Mouse (Mus musculus) embryonic fibroblast, embryonic 13.5 days (primary cell): ENCODE data around the gene Rassf8. TPM values are rescaled to one million over a fixed set of nuclear protein-coding genes. Genes with fewer than 3 reads are reported as not detected.

Experiments
- H3K27ac ChIP-seq: 2 replicates; pipeline ENCODE4 v1.5.1; 2012; ENCODE audit warnings: low read length, control low read depth, inconsistent platforms; ENCODE audit not compliant: insufficient read depth
- H3K4me1 ChIP-seq: 2 replicates; pipeline ENCODE4 v1.6.1; 2011; ENCODE audit warnings: low read length; ENCODE audit not compliant: control insufficient read depth, insufficient read depth
- H3K4me3 ChIP-seq: 2 replicates; pipeline ENCODE4 v1.5.1; 2011; ENCODE audit warnings: mild to moderate bottlenecking, control low read depth, low read length; ENCODE audit not compliant: insufficient read depth
- CTCF ChIP-seq: IDR thresholded peaks from 2 replicates; pipeline ENCODE4 v1.5.1; 2011; ENCODE audit warnings: mild to moderate bottlenecking, control low read depth, low read length, moderate library complexity, borderline replicate concordance; ENCODE audit not compliant: insufficient read depth
- POLR2A ChIP-seq: IDR thresholded peaks from 2 replicates; pipeline ENCODE4 v1.6.1; 2011; ENCODE audit warnings: low read depth, mild to moderate bottlenecking, control low read depth, low read length, moderate library complexity
- polyA plus RNA-seq: library from polyadenylated mRNA; stranded (reverse); fragments of >200 nt; gene quantifications from 2 replicates; pipeline ENCODE4 v1.2.4, GENCODE M21; 2011; ENCODE audit warnings: low read depth; ENCODE audit not compliant: missing spikeins, insufficient read length

The Rassf8 gene
- polyA plus RNA-seq, 1 experiment, result 73.0 TPM

DNA sequence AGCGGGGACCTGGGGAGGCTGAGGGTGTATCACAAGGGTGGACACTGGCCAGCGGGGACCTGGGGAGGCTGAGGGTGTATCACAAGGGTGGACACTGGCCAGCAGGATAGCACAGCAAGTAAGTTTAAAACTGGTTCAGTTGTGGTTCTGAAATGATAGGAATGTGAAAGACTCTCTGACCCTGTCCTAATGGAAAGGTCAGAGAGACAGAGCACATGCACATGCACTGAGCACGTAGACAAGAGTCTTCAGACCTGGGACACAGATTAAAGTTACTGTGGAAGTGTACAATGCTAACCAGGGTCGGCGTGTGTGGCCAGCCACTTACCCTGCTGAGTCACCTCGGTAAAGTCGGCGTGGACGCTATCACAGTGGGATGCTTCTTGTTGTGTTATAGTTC is 61.4 kb downstream of the Rassf8 start:
- TF ChIP-seq CTCF (no peak), POLR2A (no peak)
- Histone ChIP-seq H3K4me3 (no peak overlapping the region), H3K27ac (no peak overlapping the region)

DNA sequence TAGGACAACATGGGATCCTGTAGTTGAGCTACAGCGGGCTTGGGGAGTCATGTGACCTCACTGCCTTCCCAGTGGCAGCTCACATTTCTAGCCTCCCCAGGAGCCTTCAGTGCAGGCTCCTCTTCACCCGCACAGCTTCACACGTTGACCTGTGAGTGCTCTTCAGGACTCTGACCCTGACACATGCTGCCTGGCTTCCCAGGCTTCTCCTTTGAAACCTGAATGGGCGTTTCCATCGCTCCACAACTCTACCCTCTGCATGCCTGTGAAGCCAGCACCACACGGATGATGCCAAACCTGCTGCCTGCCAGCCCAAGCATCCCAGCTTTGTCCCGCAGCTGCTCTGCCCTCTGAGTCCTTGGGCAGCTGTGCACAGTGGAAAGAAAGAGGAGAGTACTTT is 63.0 kb downstream of the Rassf8 start:
- H3K27ac ChIP-seq, result no peak overlapping the region
- peaks cover 5% of the 10 kb centered on the region; the same call in 1 of the 2 replicates for H3K4me1 ChIP-seq
- H3K4me3 ChIP-seq, result no peak overlapping the region
- TF ChIP-seq POLR2A, result no peak
- TF ChIP-seq CTCF, result no peak

More for the DNA sequence above, 61.4 kb downstream of the Rassf8 start:
- H3K4me1 ChIP-seq, result peaks cover 8% of the 10 kb centered on the region; the same call in 1 of the 2 replicates

DNA sequence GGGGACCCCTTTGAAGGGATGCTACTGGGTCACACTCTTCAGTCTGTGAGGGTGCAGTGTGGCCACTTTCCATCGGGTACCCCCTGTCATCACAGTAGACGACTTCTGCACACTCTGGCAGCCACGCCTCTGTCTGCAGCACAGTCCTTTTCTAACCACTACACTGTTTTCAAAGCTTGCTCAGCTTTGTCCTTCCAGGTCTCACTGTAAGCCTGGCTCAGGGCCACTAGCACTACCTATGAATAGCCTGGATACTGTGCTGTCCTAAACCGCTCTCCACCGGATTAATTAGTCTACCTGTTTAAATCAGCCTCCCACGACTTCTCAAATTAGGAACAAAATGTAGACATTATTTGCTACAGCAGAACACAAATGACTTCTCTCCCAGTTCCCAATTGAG is 63.5 kb downstream of the Rassf8 start:
- Histone ChIP-seq H3K27ac (no peak overlapping the region), H3K4me3 (no peak overlapping the region), H3K4me1 (peaks cover 5% of the 10 kb centered on the region; the same call in 1 of the 2 replicates)
- no peak for TF ChIP-seq CTCF
- TF ChIP-seq POLR2A, result no peak

DNA sequence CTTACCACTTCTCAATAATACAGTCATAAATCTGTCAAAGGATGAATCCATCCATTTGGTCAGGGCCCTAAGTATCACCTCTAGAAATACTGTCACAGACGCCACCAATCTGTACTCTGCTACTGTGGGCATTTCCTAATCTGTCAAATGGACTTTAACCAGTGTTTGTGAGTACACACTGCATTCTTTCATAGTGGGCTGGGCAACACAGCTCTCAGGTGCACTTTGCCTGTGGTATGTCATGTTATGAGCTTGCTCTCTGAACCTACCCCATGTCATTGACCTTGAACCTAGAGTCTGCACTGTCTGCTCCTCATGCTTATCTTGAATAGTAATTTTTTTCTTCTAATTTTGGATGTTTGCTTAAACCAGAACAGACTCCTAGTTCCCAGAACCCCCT is 64.6 kb downstream of the Rassf8 start:
- H3K4me1 ChIP-seq, result peaks cover 5% of the 10 kb centered on the region; the same call in 1 of the 2 replicates
- no peak for TF ChIP-seq CTCF
- no peak for TF ChIP-seq POLR2A
- H3K4me3 ChIP-seq, result no peak overlapping the region
- H3K27ac ChIP-seq, result no peak overlapping the region

DNA sequence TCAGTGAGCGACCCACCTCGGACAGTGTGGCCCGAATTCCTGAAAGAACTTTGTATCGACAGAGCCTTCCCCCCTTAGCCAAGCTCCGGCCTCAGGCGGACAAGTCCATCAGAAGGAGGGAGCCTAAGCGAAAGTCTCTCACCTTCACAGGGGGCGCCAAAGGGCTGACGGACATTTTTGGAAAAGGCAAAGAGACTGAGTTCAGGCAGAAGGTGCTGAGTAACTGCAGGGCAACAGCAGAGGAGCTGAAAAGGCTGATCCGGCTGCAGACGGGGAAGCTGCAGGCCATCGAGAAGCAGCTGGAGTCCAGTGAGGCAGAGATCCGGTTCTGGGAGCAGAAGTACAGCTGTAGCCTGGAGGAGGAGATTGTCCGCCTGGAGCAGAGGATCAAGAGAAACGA is 68.7 kb downstream of the Rassf8 start:
- Histone ChIP-seq H3K4me1 (no peaks in the 10 kb centered on the region), H3K27ac (no peak overlapping the region), H3K4me3 (no peak overlapping the region)
- TF ChIP-seq CTCF, result peak; percentile 1; the same call in 1 of the 2 replicates
- TF ChIP-seq POLR2A, result no peak

DNA sequence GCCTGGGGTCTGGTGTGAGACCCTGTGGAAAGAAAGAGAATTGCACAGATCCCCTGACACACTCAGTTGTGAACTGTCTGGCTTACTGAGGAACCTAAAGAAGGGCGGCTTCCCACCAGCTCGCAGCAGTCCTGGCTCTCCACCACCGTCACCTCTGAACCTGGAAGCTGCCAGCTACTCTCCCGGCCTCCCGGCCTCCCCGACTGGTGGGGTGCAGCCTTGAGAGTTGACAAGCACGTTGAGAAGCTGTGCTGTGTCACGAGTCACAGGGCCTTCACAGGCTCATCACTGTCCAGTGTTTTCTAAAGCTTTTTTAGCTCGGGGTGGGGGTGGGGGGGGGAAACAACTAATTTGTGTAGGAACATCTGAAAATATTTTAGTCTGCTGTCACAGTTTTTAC is 72.6 kb downstream of the Rassf8 start:
- no peak overlapping the region for H3K4me3 ChIP-seq
- no peak overlapping the region for H3K27ac ChIP-seq
- H3K4me1 ChIP-seq, result no peaks in the 10 kb centered on the region
- no peak for TF ChIP-seq CTCF
- no peak for TF ChIP-seq POLR2A

DNA sequence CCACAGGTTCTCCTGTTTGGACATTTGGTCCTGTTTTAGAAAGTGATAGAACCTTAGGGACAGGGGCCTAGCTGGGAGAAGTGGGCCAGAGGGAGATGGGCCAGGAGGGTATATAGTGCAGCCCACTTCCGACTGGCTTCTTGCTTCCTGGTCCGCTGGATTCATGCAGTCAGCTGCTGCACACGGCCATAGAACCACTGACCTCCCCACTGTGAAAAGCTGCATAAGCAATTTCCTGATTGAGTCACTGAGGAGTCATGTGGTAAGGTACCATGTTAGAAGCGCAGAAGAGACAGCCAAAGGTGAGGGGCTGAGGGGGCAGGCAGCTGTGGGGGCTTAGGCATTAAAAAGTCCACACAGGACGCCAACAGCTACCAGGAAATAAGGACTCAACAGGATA is 75.7 kb downstream of the Rassf8 start:
- Histone ChIP-seq H3K4me1 (no peaks in the 10 kb centered on the region), H3K27ac (no peak overlapping the region), H3K4me3 (no peak overlapping the region)
- TF ChIP-seq CTCF (no peak), POLR2A (no peak)

DNA sequence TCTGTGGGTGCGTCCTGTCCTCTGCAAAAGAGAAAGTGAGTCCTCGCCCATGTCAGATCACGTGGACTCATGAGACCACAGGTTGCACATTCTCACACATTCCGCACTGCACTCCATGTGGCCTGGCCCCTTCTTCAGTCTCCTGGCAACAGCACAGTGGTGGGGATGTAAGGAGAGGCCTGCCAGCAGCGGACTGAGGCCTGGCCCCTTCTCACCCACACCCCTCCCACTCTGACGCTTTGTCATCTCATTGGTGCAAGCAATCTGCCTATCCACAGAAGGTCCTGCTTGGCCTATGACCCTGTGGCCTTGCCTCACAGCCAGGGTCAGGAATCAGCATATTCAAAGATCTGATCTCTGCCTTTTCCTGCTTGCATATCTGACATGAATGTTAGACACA is 76.6 kb downstream of the Rassf8 start:
- TF ChIP-seq POLR2A (no peak), CTCF (no peak)
- H3K4me3 ChIP-seq, result no peak overlapping the region
- no peaks in the 10 kb centered on the region for H3K4me1 ChIP-seq
- H3K27ac ChIP-seq, result no peak overlapping the region

DNA sequence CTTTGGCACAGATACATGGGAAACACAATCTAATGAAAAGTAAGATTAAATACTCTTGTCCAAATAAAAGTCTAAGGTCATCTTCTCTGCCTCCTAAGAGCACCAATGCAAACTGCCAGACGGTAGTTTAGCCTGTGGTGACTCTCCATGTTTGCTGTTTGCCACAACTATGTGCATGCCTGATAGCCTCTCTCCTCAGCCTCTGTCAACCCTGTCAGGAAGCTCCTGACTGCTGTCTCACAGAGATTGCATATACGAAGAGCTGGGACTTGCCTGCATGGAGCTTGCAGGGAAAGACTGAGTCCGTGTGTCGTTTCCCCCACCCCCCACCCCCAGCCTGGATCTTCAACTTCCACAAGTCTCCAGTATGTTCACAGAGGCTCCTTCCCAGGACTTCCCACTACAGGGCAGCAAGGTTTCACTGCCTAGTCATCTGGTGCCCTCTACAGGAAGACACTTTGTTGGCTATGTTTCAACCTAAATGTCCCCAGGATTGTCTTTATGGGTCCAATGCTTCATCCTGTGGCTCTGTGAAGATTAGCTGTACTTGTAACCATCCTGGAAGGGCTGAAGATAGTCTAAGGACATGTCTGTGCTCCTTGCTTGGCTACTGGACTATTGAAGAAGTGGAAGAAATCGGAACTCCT is 77.2 kb downstream of the Rassf8 start:
- peak; percentile 2; the same call in 1 of the 2 replicates for TF ChIP-seq CTCF
- TF ChIP-seq POLR2A, result no peak
- no peaks in the 10 kb centered on the region for H3K4me1 ChIP-seq
- H3K4me3 ChIP-seq, result no peak overlapping the region
- H3K27ac ChIP-seq, result no peak overlapping the region

DNA sequence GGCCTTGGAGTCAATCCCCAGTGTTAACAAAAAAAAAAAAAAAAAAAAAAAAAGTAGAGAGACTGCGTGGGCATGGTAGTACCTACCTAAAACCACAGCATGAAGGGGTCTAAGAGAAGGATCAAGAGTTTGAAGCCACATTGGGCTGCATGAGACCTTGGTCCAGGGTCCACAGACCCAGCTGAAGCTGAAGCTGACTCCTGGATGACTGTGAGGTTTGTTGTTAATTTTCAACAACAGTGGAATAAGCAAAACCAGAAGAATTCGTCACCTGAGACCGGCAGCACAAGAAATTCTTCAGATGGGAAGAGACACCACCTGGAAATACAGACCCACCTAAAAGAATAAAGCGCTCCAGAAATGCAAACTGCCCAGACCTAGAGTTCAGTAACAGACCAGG is 79.8 kb downstream of the Rassf8 start:
- no peak overlapping the region for H3K27ac ChIP-seq
- H3K4me3 ChIP-seq, result no peak overlapping the region
- no peaks in the 10 kb centered on the region for H3K4me1 ChIP-seq
- TF ChIP-seq CTCF (no peak), POLR2A (no peak)
